Mouse (Mus musculus) megakaryocyte, embryonic 14.5 days (primary cell): ENCODE results near the gene Camkmt.

Source experiments
- FLI1 ChIP-seq: IDR thresholded peaks from 2 replicates; pipeline ENCODE4 v1.6.1; 2012; ENCODE audit warnings: low read length, inconsistent platforms, mixed read lengths
- GATA1 ChIP-seq: IDR thresholded peaks from 3 replicates; pipeline ENCODE4 v1.6.1; 2012; ENCODE audit warnings: mixed read lengths, low read length, inconsistent platforms, borderline replicate concordance

- TF ChIP-seq GATA1 (no peak), FLI1 (no peak)
Measured at GRCm38 (mm10) chr17:85043404-85043816, 46.9 kb upstream of the Camkmt start.
